Mouse (Mus musculus) adrenal gland, postnatal 10 days (tissue): Measurements from ENCODE around the gene Phf21b. TPM values are rescaled to one million over a fixed set of nuclear protein-coding genes. Genes with fewer than 3 reads are reported as not detected.
"Not testable (repeated sequence)": the region's sequence is repeated elsewhere in the genome, so short reads cannot be mapped to it uniquely, and the experiment has no call there.

ENCODE experiments used
- DNase-seq: peaks from one replicate; pipeline ENCODE4 v3.0.0; 2021; ENCODE audit warnings: mixed read lengths
- total RNA-seq, 2 experiments: library from RNA; stranded (reverse); gene quantifications; 2 replicates each; pipeline ENCODE4 v1.2.3; 2021

The Phf21b gene
- total RNA-seq, 2 experiments from 2014 or later: 1.3 to 2.5 TPM

GRCm38 (mm10) chr15:84775421-84776174 is 80.3 kb downstream of the Phf21b start:
- no peak for DNase-seq

- peak; percentile 45 for DNase-seq
These were observed 83.4 kb downstream of the Phf21b start for GRCm38 (mm10) chr15:84772191-84773111.

- no peak for DNase-seq
These were observed 86.1 kb downstream of the Phf21b start for GRCm38 (mm10) chr15:84769641-84770341.

- not testable (repeated sequence) for DNase-seq
These were observed 87.3 kb downstream of the Phf21b start for GRCm38 (mm10) chr15:84768531-84768930.

- DNase-seq: peak; percentile 43
These were observed 89.2 kb downstream of the Phf21b start for GRCm38 (mm10) chr15:84766621-84767020.

GRCm38 (mm10) chr15:84763423-84763812 is 92.4 kb downstream of the Phf21b start:
- no peak for DNase-seq

GRCm38 (mm10) chr15:84762712-84763422 is 93.0 kb downstream of the Phf21b start:
- DNase-seq: no peak

- peak; percentile 63 for DNase-seq
These were observed 97.4 kb downstream of the Phf21b start for GRCm38 (mm10) chr15:84758493-84758892.

GRCm38 (mm10) chr15:84756426-84756825 is 99.4 kb downstream of the Phf21b start:
- DNase-seq: no peak

GRCm38 (mm10) chr15:84754987-84755386 is 100.9 kb downstream of the Phf21b start:
- peak; percentile 86 for DNase-seq

GRCm38 (mm10) chr15:84745831-84746230 is 110.0 kb downstream of the Phf21b start:
- no peak for DNase-seq

- no peak for DNase-seq
These were observed 111.5 kb downstream of the Phf21b start for GRCm38 (mm10) chr15:84744308-84744707.

- DNase-seq: no peak
These were observed 112.5 kb downstream of the Phf21b start for GRCm38 (mm10) chr15:84743347-84743746.

GRCm38 (mm10) chr15:84741573-84741972 is 114.3 kb downstream of the Phf21b start:
- no peak for DNase-seq

GRCm38 (mm10) chr15:84738246-84738645 is 117.6 kb downstream of the Phf21b start:
- DNase-seq: no peak

GRCm38 (mm10) chr15:84736994-84737346 is 118.9 kb downstream of the Phf21b start:
- DNase-seq: no peak

GRCm38 (mm10) chr15:84736346-84736993 is 119.4 kb downstream of the Phf21b start:
- DNase-seq: no peak
